Mouse (Mus musculus) midbrain, postnatal 0 days (tissue): ENCODE measurements around the gene Xpnpep3. TPM values are rescaled to one million over a fixed set of nuclear protein-coding genes. Genes with fewer than 3 reads are reported as not detected.

Source experiments
- ATAC-seq: fragments of 200-750 bp; cut with Nextera tagmentation; 2 replicates; pipeline ENCODE4 v1.8.0; 2017; ENCODE audit warnings: moderate number of reproducible peaks, mild to moderate bottlenecking, moderate TSS enrichment, moderate library complexity; ENCODE audit not compliant: low FRiP score
- DNase-seq: peaks from one replicate; pipeline ENCODE4 v3.0.0-alpha.2; 2015; ENCODE audit warnings: low spot score
- H3K27ac ChIP-seq: fragments of 300-500 bp; sonication (generic); 2 replicates; pipeline ENCODE4 v1.5.1; 2014; ENCODE audit warnings: low read depth, mild to moderate bottlenecking, low read length, mixed read lengths
- H3K27me3 ChIP-seq: fragments of 300-500 bp; sonication (generic); 2 replicates; pipeline ENCODE4 v1.6.1; 2014; ENCODE audit warnings: low read length, control low read depth, mixed read lengths; ENCODE audit not compliant: insufficient read depth
- H3K36me3 ChIP-seq: fragments of 300-500 bp; sonication (generic); 2 replicates; pipeline ENCODE4 v1.6.1; 2014; ENCODE audit warnings: low read length, control low read depth, mixed read lengths; ENCODE audit not compliant: insufficient read depth
- H3K4me1 ChIP-seq: fragments of 300-500 bp; sonication (generic); 2 replicates; pipeline ENCODE4 v1.6.1; 2014; ENCODE audit warnings: mild to moderate bottlenecking, control low read depth, antibody characterized with exemption, low read length, mixed read lengths; ENCODE audit not compliant: insufficient read depth
- H3K4me2 ChIP-seq: fragments of 300-500 bp; sonication (generic); 2 replicates; pipeline ENCODE4 v1.6.1; 2014; ENCODE audit warnings: low read depth, mild to moderate bottlenecking, low read length, mixed read lengths; ENCODE audit not compliant: poor library complexity, severe bottlenecking
- H3K4me3 ChIP-seq: fragments of 300-500 bp; sonication (generic); 2 replicates; pipeline ENCODE4 v1.5.1; 2014; ENCODE audit warnings: low read depth, mild to moderate bottlenecking, low read length, moderate library complexity
- H3K9ac ChIP-seq: fragments of 300-500 bp; sonication (generic); replicated peaks from 2 replicates; pipeline ENCODE4 v1.6.1; 2014; ENCODE audit warnings: mild to moderate bottlenecking, low read length, moderate library complexity, mixed read lengths; ENCODE audit not compliant: poor library complexity, severe bottlenecking
- H3K9me3 ChIP-seq: fragments of 300-500 bp; sonication (generic); 2 replicates; pipeline ENCODE4 v1.6.1; 2016; ENCODE audit warnings: low read length, control low read depth
- CTCF ChIP-seq: IDR thresholded peaks from 2 replicates; pipeline ENCODE4 v1.5.1; 2016; ENCODE audit warnings: antibody characterized with exemption, mild to moderate bottlenecking
- WGBS: fragments of 180-500 bp; shearing (Covaris S2); extraction: QIAGEN DNeasy Blood & Tissue Kit; methylation state at CpG from one replicate; pipeline ENCODE4 v1.1.7; 2014; 5-methylcytosine and 5-hydroxymethylcytosine counted together
- polyA plus RNA-seq: library from polyadenylated mRNA; unstranded; fragments of >200 nt; fragmentation: Nextera tagmentation; extraction: Ambion mirVana; gene quantifications from 2 replicates; pipeline ENCODE4 v1.2.1, GENCODE M21; 2015
- total RNA-seq: library from RNA; depleted of rRNA; stranded (reverse); fragments of >200 nt; gene quantifications from 2 replicates; pipeline ENCODE4 v1.2.3, GENCODE M21; 2014

Xpnpep3 gene
- total and polyA plus RNA-seq, 2 experiments from 2014 or later = 5.4 to 13.8 TPM

DNA sequence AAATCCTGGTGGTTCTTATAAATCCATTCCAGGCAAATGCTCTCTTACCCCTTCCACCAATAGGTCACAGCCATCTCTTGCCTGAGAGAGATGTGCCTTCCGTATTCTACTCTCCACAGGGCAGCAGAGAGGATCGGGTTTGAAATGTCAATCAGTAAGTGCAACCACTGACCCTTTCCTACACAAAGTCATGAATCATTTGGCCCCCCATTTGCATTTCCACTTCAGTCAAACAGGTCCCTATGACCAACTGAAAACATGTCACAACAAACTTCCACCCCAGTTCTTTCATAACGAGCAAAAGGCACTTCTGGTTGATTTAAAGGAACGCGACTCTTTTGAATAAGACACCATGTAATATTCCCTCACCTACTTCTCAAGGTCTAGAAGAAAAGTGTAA, 40.5 kb upstream of the Xpnpep3 start:
- ATAC-seq (no peak), DNase-seq (no peak)
- 89% methylated on average over 5 of the region's 5 CpGs for WGBS
- no peaks in the 10 kb centered on the region for H3K27me3 ChIP-seq
- no peaks in the 10 kb centered on the region for H3K36me3 ChIP-seq
- TF ChIP-seq CTCF = no peak
- H3K4me1 ChIP-seq = peaks cover 5% of the 10 kb centered on the region; the same call in 1 of the 2 replicates
- H3K27ac ChIP-seq = no peak overlapping the region
- no peak overlapping the region for H3K4me2 ChIP-seq
- no peak overlapping the region for H3K9ac ChIP-seq
- no peaks in the 10 kb centered on the region for H3K9me3 ChIP-seq
- no peak overlapping the region for H3K4me3 ChIP-seq

DNA sequence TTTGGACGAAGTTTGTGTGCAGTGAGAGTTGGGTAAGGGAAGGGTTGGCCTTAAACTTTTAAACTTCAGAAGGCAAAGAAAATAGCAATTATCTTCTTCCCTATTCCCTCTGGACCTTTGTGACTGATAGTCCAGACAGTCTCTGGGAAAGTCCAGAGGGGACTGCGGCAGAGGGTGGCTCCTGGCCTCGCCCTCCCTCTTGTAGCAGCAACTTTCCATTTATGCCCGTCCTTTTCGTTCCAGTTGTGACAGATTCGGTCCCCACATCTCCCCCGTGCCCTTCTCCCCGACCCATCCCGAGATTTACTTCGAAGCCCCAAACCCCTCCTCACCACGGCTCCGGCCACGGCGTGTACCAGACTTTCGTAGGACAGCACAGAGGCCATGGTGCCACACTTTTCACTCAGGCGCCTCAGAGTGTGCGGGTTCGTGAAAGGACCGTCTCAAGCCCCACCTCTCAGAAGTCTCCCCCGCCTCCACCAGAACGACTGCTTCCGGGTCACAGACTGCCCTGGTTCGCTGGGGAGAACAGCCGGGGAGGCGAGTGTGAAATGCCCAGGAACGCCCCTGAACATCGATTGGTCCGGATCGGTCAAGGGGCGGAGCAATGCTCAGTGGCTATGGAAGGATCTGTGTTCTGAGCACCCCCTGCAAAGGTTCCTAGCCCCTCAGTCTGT, 39.5 kb upstream of the Xpnpep3 start, which contains the start of gene Slc25a17:
Gene Slc25a17, minus strand, starts transcription at position 468 of the 677 bp plus-strand sequence.
- Histone ChIP-seq H3K9ac (peak within 1 kb of the TSS; percentile 74), H3K4me1 (peaks cover 5% of the 10 kb centered on the region; the same call in 1 of the 2 replicates), H3K4me2 (peak within 1 kb of the TSS; percentile 72), H3K27me3 (no peaks in the 10 kb centered on the region), H3K27ac (peak within 1 kb of the TSS; percentile 69), H3K4me3 (peak within 1 kb of the TSS; percentile 61), H3K9me3 (no peaks in the 10 kb centered on the region), H3K36me3 (no peaks in the 10 kb centered on the region; the same call in 1 of the 2 replicates)
- no peak for TF ChIP-seq CTCF
- WGBS = under 1% methylated on average over 30 of the region's 30 CpGs
- peak; percentile 99 for ATAC-seq
- peak; percentile 98 for DNase-seq

- H3K27me3 ChIP-seq = no peaks in the 10 kb centered on the region
- H3K27ac ChIP-seq = peak overlapping the region; percentile 38
- DNase-seq (no peak), ATAC-seq (peak; percentile 26; the same call in 1 of the 2 replicates)
- H3K36me3 ChIP-seq = peaks cover 4% of the 10 kb centered on the region; the same call in 1 of the 2 replicates
- WGBS = 43% methylated on average over 6 of the region's 6 CpGs
- H3K4me2 ChIP-seq = peak overlapping the region; percentile 72
- no peak for TF ChIP-seq CTCF
- no peak overlapping the region for H3K9ac ChIP-seq
- H3K4me1 ChIP-seq = peaks cover 5% of the 10 kb centered on the region; the same call in 1 of the 2 replicates
- H3K4me3 ChIP-seq = peak overlapping the region; percentile 61
- H3K9me3 ChIP-seq = no peaks in the 10 kb centered on the region
Measured at GRCm38 (mm10) chr15:81361022-81361404, 38.9 kb upstream of the Xpnpep3 start.

DNA sequence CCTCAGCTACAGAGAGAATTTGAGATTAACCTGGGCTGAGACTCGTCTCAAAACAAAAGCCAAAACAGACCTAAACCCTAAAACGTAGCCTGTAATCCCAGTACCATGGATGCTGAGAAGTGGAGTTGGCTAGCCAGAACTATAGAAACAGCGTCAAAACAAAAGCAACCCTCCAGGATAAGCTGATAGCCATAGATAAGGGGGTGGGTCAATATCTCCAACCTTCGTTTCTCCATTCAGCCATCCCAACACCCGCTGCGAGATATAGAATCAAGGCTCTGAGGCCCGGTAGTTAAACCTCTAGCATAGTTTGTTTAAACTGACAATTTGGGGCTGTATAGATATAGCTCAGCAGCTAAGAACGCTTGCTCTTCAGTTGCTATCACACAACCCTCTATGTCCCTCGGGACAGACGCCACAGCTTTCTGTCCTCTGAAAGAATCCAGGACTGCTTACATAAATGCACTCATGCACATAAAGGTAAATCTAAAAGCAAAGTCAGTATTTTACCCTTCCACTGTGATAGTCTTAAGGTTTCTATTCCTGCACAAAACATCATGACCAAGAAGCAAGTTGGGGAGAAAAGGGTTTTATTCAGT, 38.4 kb upstream of the Xpnpep3 start:
- H3K4me2 ChIP-seq = 0 out of 2 replicates have a peak overlapping the region, but pooled peaks have one; percentile 72
- ATAC-seq (no peak), DNase-seq (no peak)
- WGBS = 45% methylated on average over 10 of the region's 10 CpGs
- no peaks in the 10 kb centered on the region for H3K27me3 ChIP-seq
- H3K4me3 ChIP-seq = no peak overlapping the region
- H3K36me3 ChIP-seq = peaks cover 7% of the 10 kb centered on the region; the same call in 1 of the 2 replicates
- H3K27ac ChIP-seq = no peak overlapping the region
- TF ChIP-seq CTCF = no peak
- H3K4me1 ChIP-seq = peaks cover 5% of the 10 kb centered on the region; the same call in 1 of the 2 replicates
- H3K9me3 ChIP-seq = no peaks in the 10 kb centered on the region
- no peak overlapping the region for H3K9ac ChIP-seq

DNA sequence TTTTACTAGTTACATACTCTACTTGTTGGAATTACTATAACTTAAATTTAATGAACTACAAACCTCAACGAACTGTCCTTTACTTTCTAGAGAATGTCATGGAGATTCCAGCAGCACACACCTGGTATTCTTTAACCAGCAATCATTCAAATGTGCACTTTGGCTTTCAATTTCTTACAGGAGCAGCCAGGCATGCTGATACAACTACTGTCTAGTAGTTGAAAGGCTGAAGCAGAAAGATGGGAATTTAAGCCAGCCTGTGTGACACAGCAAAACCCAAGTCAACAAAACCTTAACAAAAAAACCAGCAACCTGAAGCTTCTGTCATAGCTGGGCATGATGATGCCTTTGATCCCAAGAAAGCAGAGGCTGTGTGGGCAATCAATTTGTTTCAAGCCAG, 37.4 kb upstream of the Xpnpep3 start:
- Histone ChIP-seq H3K27ac (no peak overlapping the region), H3K9ac (no peak overlapping the region), H3K9me3 (no peaks in the 10 kb centered on the region), H3K4me2 (no peak overlapping the region), H3K4me3 (no peak overlapping the region), H3K36me3 (peaks cover 17% of the 10 kb centered on the region; the same call in 1 of the 2 replicates), H3K4me1 (peaks cover 5% of the 10 kb centered on the region; the same call in 1 of the 2 replicates), H3K27me3 (no peaks in the 10 kb centered on the region)
- no peak for TF ChIP-seq CTCF
- WGBS = 95% methylated on average over 1 of the region's 1 CpGs
- DNase-seq (no peak), ATAC-seq (no peak)

DNA sequence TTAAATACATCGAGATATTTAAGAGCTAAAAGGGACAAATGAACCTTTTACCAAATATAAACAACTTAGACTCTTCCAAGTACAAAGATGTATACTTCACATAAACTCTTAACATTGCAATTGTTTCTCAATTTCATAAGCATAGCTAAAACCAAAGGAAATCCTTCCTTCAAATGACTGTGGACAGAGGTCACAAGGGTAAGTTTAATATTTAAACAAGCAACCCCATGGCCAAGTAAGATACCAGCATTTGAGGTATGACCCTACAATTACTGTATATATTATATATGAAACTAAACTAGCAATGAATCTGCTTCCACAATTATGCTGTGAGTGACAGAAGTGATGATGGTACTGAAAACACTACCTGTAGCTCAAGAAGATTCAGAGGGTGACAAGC, 35.7 kb upstream of the Xpnpep3 start:
- DNase-seq (no peak), ATAC-seq (no peak)
- H3K9me3 ChIP-seq = no peaks in the 10 kb centered on the region
- no peak overlapping the region for H3K27ac ChIP-seq
- no peak overlapping the region for H3K4me3 ChIP-seq
- H3K4me2 ChIP-seq = no peak overlapping the region
- no peaks in the 10 kb centered on the region for H3K27me3 ChIP-seq
- TF ChIP-seq CTCF = no peak
- peaks cover 21% of the 10 kb centered on the region; the same call in 1 of the 2 replicates for H3K36me3 ChIP-seq
- 98% methylated on average over 1 of the region's 1 CpGs for WGBS
- no peak overlapping the region for H3K9ac ChIP-seq
- peaks cover 5% of the 10 kb centered on the region; the same call in 1 of the 2 replicates for H3K4me1 ChIP-seq
